Mouse (Mus musculus) liver, adult 2 months (tissue): ENCODE results near the gene Arsg. TPM values are rescaled to one million over a fixed set of nuclear protein-coding genes. Genes with fewer than 3 reads are reported as not detected.

Source experiments
- DNase-seq: peaks from one replicate; pipeline ENCODE4 v3.0.0-alpha.2; 2011; ENCODE audit warnings: low read depth, low spot score; ENCODE audit errors: extremely low read depth
- H3K27ac ChIP-seq: fragments of 200-500 bp; replicated peaks from 2 replicates; pipeline ENCODE4 v1.5.1; 2012; ENCODE audit warnings: low read depth, mild to moderate bottlenecking, control low read depth, inconsistent platforms, low read length; ENCODE audit not compliant: insufficient read depth
- H3K27me3 ChIP-seq: fragments of 200-500 bp; 2 replicates; pipeline ENCODE4 v1.6.1; 2012; ENCODE audit warnings: mild to moderate bottlenecking, moderate library complexity, low read length, inconsistent platforms; ENCODE audit not compliant: control insufficient read depth, insufficient read depth
- H3K36me3 ChIP-seq: fragments of 200-500 bp; 2 replicates; pipeline ENCODE4 v1.6.1; 2012; ENCODE audit warnings: low read length, inconsistent platforms; ENCODE audit not compliant: control insufficient read depth, insufficient read depth
- H3K4me1 ChIP-seq: fragments of 200-500 bp; 2 replicates; pipeline ENCODE4 v1.6.1; 2011; ENCODE audit warnings: low read length; ENCODE audit not compliant: control insufficient read depth, insufficient read depth
- H3K4me3 ChIP-seq: fragments of 200-500 bp; 2 replicates; pipeline ENCODE4 v1.5.1; 2011; ENCODE audit warnings: low read depth, mild to moderate bottlenecking, control low read depth, low read length, moderate library complexity; ENCODE audit not compliant: insufficient read depth
- H3K79me2 ChIP-seq: fragments of 200-500 bp; 2 replicates; pipeline ENCODE4 v1.6.1; 2012; ENCODE audit warnings: inconsistent platforms, mild to moderate bottlenecking, low read length, moderate library complexity; ENCODE audit not compliant: control insufficient read depth, insufficient read depth
- H3K9ac ChIP-seq: fragments of 200-500 bp; 2 replicates; pipeline ENCODE4 v1.6.1; 2012; ENCODE audit warnings: low read depth, mild to moderate bottlenecking, control low read depth, inconsistent platforms, low read length
- CTCF ChIP-seq: fragments of 200-500 bp; IDR thresholded peaks from 2 replicates; pipeline ENCODE4 v1.5.1; 2011; ENCODE audit warnings: low read depth, low read length, control low read depth
- POLR2A ChIP-seq: fragments of 200-500 bp; IDR thresholded peaks from 2 replicates; pipeline ENCODE4 v1.6.1; 2011; ENCODE audit warnings: low read length, control low read depth; ENCODE audit not compliant: insufficient read depth; ENCODE audit errors: extremely low read depth
- WGBS: fragments of 180-500 bp; shearing (Covaris S2); methylation state at CpG from one replicate; pipeline ENCODE4 v1.1.7; 2018; 5-methylcytosine and 5-hydroxymethylcytosine counted together
- polyA plus RNA-seq: library from polyadenylated mRNA; depleted of rRNA; stranded (reverse); fragments of >200 nt; gene quantifications from 2 replicates; pipeline ENCODE4 v1.2.3, GENCODE M21; 2012; rRNA removed
- total RNA-seq: library from RNA; depleted of rRNA; stranded (reverse); fragments of >200 nt; gene quantifications from 2 replicates; pipeline ENCODE4 v1.2.3, GENCODE M21; 2014; rRNA removed

The Arsg gene
- total RNA-seq (8.1 and 9.9 TPM in 2 replicates), polyA plus RNA-seq (8.5 and 9.1 TPM in 2 replicates)

- peak within 1 kb of the TSS; percentile 96 for H3K4me3 ChIP-seq
- no peak for DNase-seq
- under 1% methylated on average over 106 of the region's 111 CpGs for WGBS
- peaks cover 10% of the 10 kb centered on the region; the same call in 1 of the 2 replicates for H3K4me1 ChIP-seq
- peaks cover 8% of the 10 kb centered on the region; the same call in 1 of the 2 replicates for H3K79me2 ChIP-seq
- peak within 1 kb of the TSS; percentile 96 for H3K9ac ChIP-seq
- no peaks in the 10 kb centered on the region for H3K27me3 ChIP-seq
- peak within 1 kb of the TSS; percentile 77 for H3K27ac ChIP-seq
- no peaks in the 10 kb centered on the region for H3K36me3 ChIP-seq
- TF ChIP-seq POLR2A (no peak), CTCF (no peak)
Observed at GRCm38 (mm10) chr11:109473171-109474085, at the start of gene Arsg, which contains the start of gene Slc16a6. Gene Arsg, plus strand, starts transcription at chr11:109473374. Gene Slc16a6, minus strand, starts transcription at chr11:109473598.

DNA sequence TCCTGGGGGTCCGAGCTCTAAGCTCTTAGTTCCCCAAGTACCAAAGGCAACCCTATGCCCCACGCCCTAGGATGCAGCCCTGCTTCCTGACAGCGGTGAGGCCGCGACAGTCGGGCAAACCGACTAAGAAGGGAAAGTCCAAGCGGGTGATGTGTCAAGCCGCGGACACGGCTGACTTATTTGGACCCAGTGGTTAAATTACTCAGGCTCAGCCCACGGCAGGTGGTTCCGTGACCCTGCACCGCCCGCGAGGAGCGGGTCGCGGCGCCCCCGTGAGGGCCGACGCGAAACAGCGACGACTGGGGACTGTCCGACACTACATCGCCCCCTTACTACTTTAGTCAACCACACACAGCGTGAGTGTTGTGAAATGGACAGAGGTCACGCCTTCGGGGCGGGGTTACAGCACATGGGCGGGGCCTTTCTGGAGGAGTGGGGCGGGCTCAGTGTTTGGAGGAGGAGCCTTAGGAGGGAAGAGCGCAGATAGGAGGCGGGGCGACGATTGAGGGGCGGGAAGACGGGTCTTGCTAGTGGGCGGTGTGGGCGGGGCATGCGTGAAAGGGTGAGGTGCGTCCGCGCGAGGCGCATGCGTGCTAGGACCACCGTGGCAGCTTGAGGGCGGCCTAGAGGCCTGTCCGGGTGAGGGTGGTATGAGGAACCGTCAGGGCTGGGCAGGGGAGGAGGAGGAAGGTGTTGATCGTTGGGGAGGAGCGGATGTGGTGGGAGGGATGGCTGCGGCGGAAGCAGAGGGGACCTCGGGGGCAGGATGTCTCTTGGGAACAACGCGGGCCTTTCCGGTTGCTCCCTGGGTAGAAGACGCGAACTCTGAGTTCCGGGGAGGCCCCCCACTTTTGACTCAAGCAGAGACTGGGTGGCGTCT lies 47.5 kb upstream of the Arsg start, which contains the start of gene Amz2:
Amz2 (plus strand) TSS at position 555 of the 880 bp plus-strand sequence.
- H3K27me3 ChIP-seq = no peaks in the 10 kb centered on the region
- H3K9ac ChIP-seq = peak within 1 kb of the TSS; percentile 72
- TF ChIP-seq CTCF (peak; percentile 90), POLR2A (peak; percentile 81)
- WGBS = under 1% methylated on average over 65 of the region's 65 CpGs
- peak; percentile 93 for DNase-seq
- H3K36me3 ChIP-seq = peaks cover 6% of the 10 kb centered on the region
- peak within 1 kb of the TSS; percentile 68 for H3K4me3 ChIP-seq
- peaks cover 2% of the 10 kb centered on the region; the same call in 1 of the 2 replicates for H3K4me1 ChIP-seq
- H3K79me2 ChIP-seq = no peaks in the 10 kb centered on the region
- H3K27ac ChIP-seq = peak within 1 kb of the TSS; percentile 21; the same call in 1 of the 2 replicates

DNA sequence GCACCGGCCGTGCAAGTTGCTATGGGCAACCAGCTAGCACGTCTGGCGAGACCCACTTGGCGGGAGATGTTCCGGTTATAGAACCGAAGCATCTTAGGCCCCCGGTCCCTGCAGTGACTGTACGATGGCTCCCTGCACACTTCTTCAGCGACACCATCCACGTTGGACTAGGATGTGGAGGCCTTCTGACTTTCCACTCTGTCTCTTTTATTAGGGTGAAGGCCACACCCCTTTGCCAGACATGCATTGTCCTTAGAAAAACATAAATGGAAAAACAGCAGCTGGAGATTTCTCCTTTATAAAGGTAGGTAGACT lies 46.9 kb upstream of the Arsg start:
- Histone ChIP-seq H3K36me3 (peaks cover 10% of the 10 kb centered on the region), H3K4me3 (peak overlapping the region; percentile 68), H3K27me3 (no peaks in the 10 kb centered on the region), H3K4me1 (peaks cover 2% of the 10 kb centered on the region; the same call in 1 of the 2 replicates), H3K9ac (peak overlapping the region; percentile 72), H3K27ac (peak overlapping the region; percentile 21; the same call in 1 of the 2 replicates), H3K79me2 (no peaks in the 10 kb centered on the region)
- 1% methylated on average over 11 of the region's 11 CpGs for WGBS
- no peak for TF ChIP-seq CTCF
- TF ChIP-seq POLR2A = no peak
- no peak for DNase-seq

- 96% methylated on average over 5 of the region's 5 CpGs for WGBS
- Histone ChIP-seq H3K9ac (no peak overlapping the region), H3K36me3 (peaks cover 10% of the 10 kb centered on the region), H3K4me1 (peaks cover 2% of the 10 kb centered on the region; the same call in 1 of the 2 replicates), H3K4me3 (no peak overlapping the region), H3K27ac (no peak overlapping the region), H3K27me3 (no peaks in the 10 kb centered on the region), H3K79me2 (no peaks in the 10 kb centered on the region)
- no peak for DNase-seq
- no peak for TF ChIP-seq CTCF
- no peak for TF ChIP-seq POLR2A
Observed at GRCm38 (mm10) chr11:109427353-109427752, 45.8 kb upstream of the Arsg start.

DNA sequence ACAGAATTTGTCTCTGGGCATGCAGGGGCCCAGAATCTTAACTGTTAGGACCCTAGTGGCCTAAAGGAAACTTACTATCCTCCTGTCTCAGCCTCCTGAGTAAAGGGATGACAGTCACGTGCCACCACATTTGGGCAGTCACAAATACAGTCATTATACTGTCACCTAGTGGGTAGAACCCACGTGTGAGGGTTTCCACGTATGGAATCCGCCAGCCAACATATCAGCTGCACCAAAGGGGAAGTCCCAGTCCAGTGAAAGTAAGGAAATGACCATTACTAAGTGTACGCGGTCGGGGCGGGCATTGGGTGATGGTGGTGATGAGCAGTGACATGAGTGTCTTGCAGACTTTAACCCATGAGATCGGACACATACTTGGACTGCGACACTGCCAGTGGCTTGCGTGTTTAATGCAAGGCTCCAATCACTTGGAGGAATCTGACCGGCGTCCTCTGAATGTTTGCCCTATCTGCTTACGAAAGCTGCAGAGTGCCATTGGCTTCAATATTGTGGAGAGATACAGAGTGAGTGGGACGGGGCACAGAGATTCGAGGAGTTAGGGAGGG lies 38.9 kb upstream of the Arsg start:
- H3K36me3 ChIP-seq = peaks cover 16% of the 10 kb centered on the region
- H3K4me3 ChIP-seq = no peak overlapping the region
- H3K79me2 ChIP-seq = no peaks in the 10 kb centered on the region
- H3K4me1 ChIP-seq = no peaks in the 10 kb centered on the region
- no peak overlapping the region for H3K9ac ChIP-seq
- no peaks in the 10 kb centered on the region for H3K27me3 ChIP-seq
- TF ChIP-seq POLR2A = no peak
- no peak for TF ChIP-seq CTCF
- H3K27ac ChIP-seq = no peak overlapping the region
- no peak for DNase-seq
- WGBS = 85% methylated on average over 16 of the region's 16 CpGs
